Mouse (Mus musculus) liver, adult 2 months (tissue): ENCODE results near the gene Ifit3b. TPM values are rescaled to one million over a fixed set of nuclear protein-coding genes. Genes with fewer than 3 reads are reported as not detected.
"Not testable (repeated sequence)": the region's sequence is repeated elsewhere in the genome, so short reads cannot be mapped to it uniquely, and the experiment has no call there.

Source experiments
- DNase-seq: peaks from one replicate; pipeline ENCODE4 v3.0.0-alpha.2; 2011; ENCODE audit warnings: low read depth, low spot score; ENCODE audit errors: extremely low read depth
- H3K27ac ChIP-seq: fragments of 200-500 bp; replicated peaks from 2 replicates; pipeline ENCODE4 v1.5.1; 2012; ENCODE audit warnings: low read depth, mild to moderate bottlenecking, control low read depth, inconsistent platforms, low read length; ENCODE audit not compliant: insufficient read depth
- H3K27me3 ChIP-seq: fragments of 200-500 bp; 2 replicates; pipeline ENCODE4 v1.6.1; 2012; ENCODE audit warnings: mild to moderate bottlenecking, moderate library complexity, low read length, inconsistent platforms; ENCODE audit not compliant: control insufficient read depth, insufficient read depth
- H3K36me3 ChIP-seq: fragments of 200-500 bp; 2 replicates; pipeline ENCODE4 v1.6.1; 2012; ENCODE audit warnings: low read length, inconsistent platforms; ENCODE audit not compliant: control insufficient read depth, insufficient read depth
- H3K4me1 ChIP-seq: fragments of 200-500 bp; 2 replicates; pipeline ENCODE4 v1.6.1; 2011; ENCODE audit warnings: low read length; ENCODE audit not compliant: control insufficient read depth, insufficient read depth
- H3K4me3 ChIP-seq: fragments of 200-500 bp; 2 replicates; pipeline ENCODE4 v1.5.1; 2011; ENCODE audit warnings: low read depth, mild to moderate bottlenecking, control low read depth, low read length, moderate library complexity; ENCODE audit not compliant: insufficient read depth
- H3K79me2 ChIP-seq: fragments of 200-500 bp; 2 replicates; pipeline ENCODE4 v1.6.1; 2012; ENCODE audit warnings: inconsistent platforms, mild to moderate bottlenecking, low read length, moderate library complexity; ENCODE audit not compliant: control insufficient read depth, insufficient read depth
- H3K9ac ChIP-seq: fragments of 200-500 bp; 2 replicates; pipeline ENCODE4 v1.6.1; 2012; ENCODE audit warnings: low read depth, mild to moderate bottlenecking, control low read depth, inconsistent platforms, low read length
- CTCF ChIP-seq: fragments of 200-500 bp; IDR thresholded peaks from 2 replicates; pipeline ENCODE4 v1.5.1; 2011; ENCODE audit warnings: low read depth, low read length, control low read depth
- POLR2A ChIP-seq: fragments of 200-500 bp; IDR thresholded peaks from 2 replicates; pipeline ENCODE4 v1.6.1; 2011; ENCODE audit warnings: low read length, control low read depth; ENCODE audit not compliant: insufficient read depth; ENCODE audit errors: extremely low read depth
- WGBS: fragments of 180-500 bp; shearing (Covaris S2); methylation state at CpG from one replicate; pipeline ENCODE4 v1.1.7; 2018; 5-methylcytosine and 5-hydroxymethylcytosine counted together
- polyA plus RNA-seq: library from polyadenylated mRNA; depleted of rRNA; stranded (reverse); fragments of >200 nt; gene quantifications from 2 replicates; pipeline ENCODE4 v1.2.3, GENCODE M21; 2012
- total RNA-seq: library from RNA; depleted of rRNA; stranded (reverse); fragments of >200 nt; gene quantifications from 2 replicates; pipeline ENCODE4 v1.2.3, GENCODE M21; 2014

The Ifit3b gene
- total and polyA plus RNA-seq, 2 experiments = 1.8 to 9.7 TPM

DNA sequence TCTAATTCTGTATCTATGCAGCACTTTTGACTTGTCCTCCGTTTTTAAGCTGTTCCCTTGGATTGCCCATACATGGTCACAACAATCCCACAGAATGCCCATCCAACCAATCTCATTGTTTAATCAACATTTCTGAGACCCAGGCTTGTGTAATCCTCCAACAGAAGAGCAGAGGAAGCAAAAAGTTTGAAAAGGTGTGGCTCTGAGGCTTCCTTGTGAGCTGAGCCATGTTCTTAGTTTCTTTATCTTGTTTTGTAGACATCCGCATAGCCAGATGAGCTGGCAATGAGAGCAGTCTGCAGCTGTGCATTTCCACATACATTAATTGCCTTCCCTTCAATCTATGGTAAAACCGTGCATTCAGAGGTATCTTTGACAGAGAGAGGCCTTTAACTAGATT, 2.3 kb upstream of the Ifit3b start:
- Histone ChIP-seq H3K4me3 (no peak overlapping the region), H3K27ac (no peak overlapping the region), H3K79me2 (no peaks in the 10 kb centered on the region), H3K36me3 (no peaks in the 10 kb centered on the region), H3K9ac (no peak overlapping the region), H3K4me1 (peaks cover 2% of the 10 kb centered on the region; the same call in 1 of the 2 replicates), H3K27me3 (no peaks in the 10 kb centered on the region)
- TF ChIP-seq POLR2A (no peak), CTCF (no peak)
- DNase-seq = no peak
- WGBS = 93% methylated on average over 3 of the region's 3 CpGs

DNA sequence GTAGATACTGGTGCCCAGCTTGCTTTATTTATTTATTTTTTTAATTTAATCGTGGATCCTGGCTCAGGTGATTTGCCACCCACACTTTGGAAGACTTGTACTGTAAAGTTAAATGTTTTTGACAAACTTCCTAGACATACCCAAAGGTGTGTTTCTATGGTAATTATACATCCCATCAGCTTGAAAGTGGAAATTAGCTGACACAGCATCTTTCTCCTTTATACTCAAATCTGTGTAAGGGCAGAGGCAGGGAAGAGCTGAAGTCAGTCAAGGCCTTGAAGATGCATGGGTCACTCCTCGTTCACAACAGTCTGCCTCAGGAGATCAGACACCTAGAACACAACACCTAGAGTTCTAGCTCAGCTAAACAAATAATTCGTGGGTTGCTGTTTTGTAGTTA, 2.3 kb downstream of the Ifit3b start:
- H3K9ac ChIP-seq, DNase-seq, H3K36me3 ChIP-seq, H3K4me3 ChIP-seq, H3K4me1 ChIP-seq, H3K27me3 ChIP-seq, H3K79me2 ChIP-seq, H3K27ac ChIP-seq: not testable (repeated sequence)
- 84% methylated on average over 3 of the region's 3 CpGs for WGBS

DNA sequence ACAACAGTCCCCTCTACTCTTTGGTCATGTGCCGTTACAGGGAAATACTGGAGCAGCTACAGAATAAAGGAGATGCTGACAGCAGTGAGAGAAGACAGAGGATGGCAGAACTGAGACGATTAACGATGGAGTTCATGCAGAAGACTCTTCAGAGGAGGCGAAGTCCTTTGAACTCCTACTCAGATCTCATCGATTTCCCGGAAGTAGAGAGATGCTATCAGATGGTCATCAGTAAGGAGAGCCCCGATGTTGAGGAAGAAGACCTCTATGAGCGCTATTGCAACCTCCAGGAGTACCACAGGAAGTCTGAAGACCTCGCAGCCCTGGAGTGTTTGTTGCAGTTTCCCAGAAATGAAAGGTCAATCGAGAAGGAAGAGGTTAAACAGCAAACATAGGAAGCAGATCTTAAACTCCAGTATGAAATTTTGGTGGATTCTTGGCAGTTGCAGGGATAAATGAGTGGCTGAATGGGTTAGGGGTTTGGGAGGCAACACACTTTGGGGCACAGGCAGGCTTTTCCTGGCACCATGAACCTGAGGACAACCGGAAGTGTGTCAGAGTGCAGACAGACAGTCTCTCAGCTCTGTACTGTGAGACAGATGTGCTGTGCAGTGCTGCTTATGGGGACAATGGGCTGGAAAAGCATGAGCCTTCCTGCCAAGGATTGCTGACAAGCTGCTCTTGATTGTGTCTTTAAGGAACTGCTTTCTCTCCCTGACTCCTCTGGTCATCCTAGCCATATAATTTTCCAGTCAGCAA, 4.7 kb downstream of the Ifit3b start:
- not testable (repeated sequence) for H3K9ac ChIP-seq, DNase-seq, H3K27ac ChIP-seq, H3K36me3 ChIP-seq, H3K79me2 ChIP-seq, H3K4me1 ChIP-seq, H3K27me3 ChIP-seq, H3K4me3 ChIP-seq
- 79% methylated on average over 6 of the region's 11 CpGs for WGBS

DNA sequence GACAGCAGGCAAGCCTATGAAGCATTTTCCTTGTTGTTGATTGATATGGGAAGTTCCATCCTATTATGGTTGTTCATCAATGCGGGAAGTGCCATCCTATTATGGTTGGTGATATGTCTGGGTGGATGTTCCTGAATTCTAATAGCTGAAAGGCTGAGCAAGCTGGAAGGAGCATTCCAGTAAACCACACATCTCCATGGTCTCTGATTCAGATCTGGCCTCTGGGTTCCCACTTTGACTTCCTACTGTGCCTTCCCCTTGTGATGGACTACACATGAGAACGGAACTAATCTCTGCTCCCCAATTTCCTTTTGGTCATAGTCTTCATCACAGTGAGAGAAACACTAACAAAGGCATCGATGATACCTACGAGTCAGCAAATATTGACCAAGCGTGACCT, 13.1 kb downstream of the Ifit3b start:
- no peak overlapping the region for H3K4me3 ChIP-seq

DNA sequence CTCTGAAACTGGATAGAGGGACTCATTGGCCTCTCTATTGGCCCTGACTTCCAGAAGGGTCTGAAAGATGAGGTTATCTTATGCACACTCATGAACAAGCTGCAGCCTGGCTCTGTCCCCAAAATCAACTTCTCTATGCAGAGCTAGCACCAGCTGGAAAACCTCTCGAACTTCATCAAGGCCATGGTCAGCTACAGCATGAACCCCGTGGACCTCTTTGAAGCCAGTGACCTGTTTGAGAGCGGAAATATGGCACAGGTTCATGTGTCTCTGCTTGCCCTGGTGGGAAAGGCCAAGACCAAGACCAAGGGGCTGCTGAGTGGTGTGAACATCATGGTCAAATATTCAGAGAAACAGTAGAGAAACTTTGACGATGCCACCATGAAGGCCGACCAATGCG, 16.0 kb downstream of the Ifit3b start:
- no peaks in the 10 kb centered on the region for H3K79me2 ChIP-seq
- H3K27me3 ChIP-seq = no peaks in the 10 kb centered on the region
- no peak for DNase-seq
- no peaks in the 10 kb centered on the region for H3K36me3 ChIP-seq
- H3K4me3 ChIP-seq = no peak overlapping the region
- TF ChIP-seq CTCF = no peak
- no peaks in the 10 kb centered on the region for H3K4me1 ChIP-seq
- no peak overlapping the region for H3K27ac ChIP-seq
- H3K9ac ChIP-seq = no peak overlapping the region
- WGBS = 91% methylated on average over 6 of the region's 6 CpGs

More for the DNA sequence above, 13.1 kb downstream of the Ifit3b start:
- no peak for DNase-seq
- H3K27me3 ChIP-seq = no peaks in the 10 kb centered on the region
- no peak overlapping the region for H3K9ac ChIP-seq
- no peaks in the 10 kb centered on the region for H3K79me2 ChIP-seq
- whole genome bisulfite sequencing = 58% methylated on average over 5 of the region's 5 CpGs
- no peaks in the 10 kb centered on the region for H3K36me3 ChIP-seq
- TF ChIP-seq POLR2A (no peak), CTCF (no peak)
- no peaks in the 10 kb centered on the region for H3K4me1 ChIP-seq
- no peak overlapping the region for H3K27ac ChIP-seq

DNA sequence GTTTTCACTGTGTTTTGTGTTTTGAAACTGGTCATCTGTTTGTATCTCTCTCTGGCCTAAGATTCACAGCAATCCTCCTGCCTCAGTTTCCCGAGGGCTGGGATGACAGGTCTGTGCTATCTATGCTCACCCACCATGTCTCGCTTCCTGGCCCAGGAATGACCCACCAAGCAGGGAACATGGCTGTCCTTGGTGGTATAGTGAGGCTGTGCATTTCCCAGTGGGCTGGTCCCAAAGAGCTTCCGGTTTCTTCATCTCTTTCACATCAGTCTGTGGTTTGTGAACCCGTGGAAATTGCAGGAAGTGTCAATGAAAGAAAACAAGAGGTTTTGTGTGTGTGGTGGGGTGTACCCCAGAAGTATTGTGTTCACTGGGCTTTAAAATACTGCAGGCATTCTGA, 16.9 kb downstream of the Ifit3b start:
- WGBS = 90% methylated on average over 4 of the region's 4 CpGs
- no peak for TF ChIP-seq CTCF
- no peak overlapping the region for H3K27ac ChIP-seq

More for the DNA sequence above, 16.9 kb downstream of the Ifit3b start:
- DNase-seq = no peak
- Histone ChIP-seq H3K27me3 (no peaks in the 10 kb centered on the region), H3K79me2 (no peaks in the 10 kb centered on the region), H3K9ac (no peak overlapping the region), H3K4me3 (no peak overlapping the region), H3K4me1 (no peaks in the 10 kb centered on the region), H3K36me3 (no peaks in the 10 kb centered on the region)
